Mouse (Mus musculus) liver, postnatal 0 days (tissue): ENCODE data around the gene Tex21.

ENCODE experiments used
- CTCF ChIP-seq: sonication (generic); IDR thresholded peaks from 2 replicates; pipeline ENCODE4 v1.5.1; 2016; ENCODE audit warnings: antibody characterized with exemption, low read depth
- EP300 ChIP-seq: IDR thresholded peaks from 2 replicates; pipeline ENCODE4 v1.6.1; 2016; ENCODE audit warnings: antibody characterized with exemption, low read depth, mild to moderate bottlenecking

GRCm38 (mm10) chr12:76254725-76255498 is 8.4 kb upstream of the Tex21 start, which contains the start of gene Mthfd1:
- TF ChIP-seq CTCF, result no peak
- TF ChIP-seq EP300, result peak; percentile 88
